In genomic region chr11:12032831-12033230, GRCm38 (mm10) we compare ENCODE assay signal across 10 mouse cellular contexts. TPM values are rescaled to one million over a fixed set of nuclear protein-coding genes. Genes with fewer than 3 reads are reported as not detected.
DNase-seq lines count a peak whose midpoint lies in the region; ATAC-seq lines count a peak whose summit lies in the region.
"Had no signal": no experiment of that assay in that cellular context is flagged by ENCODE, and none has a peak within 500 bp of the region (broad histone marks: within the 10 kb centered on the region; RNA-seq: fewer than 3 reads in every experiment).

No protein-coding gene starts in this region.

- peaks cover 4% of the 10 kb centered on the region for H3K9me3 ChIP-seq in forebrain, embryonic 11.5 days (ENCODE audit: control insufficient read depth, low read length)
- no peaks in the 10 kb centered on the region for H3K9me3 ChIP-seq in forebrain, embryonic 15.5 days
- H3K9me3 ChIP-seq in heart, embryonic 13.5 days: no peaks in the 10 kb centered on the region
- H3K9me3 ChIP-seq in limb, embryonic 15.5 days: 0 out of 2 replicates have a peak, but pooled peaks cover 10% of the 10 kb centered on the region

- 36% methylated on average over 5 of the region's 5 CpGs for whole genome bisulfite sequencing in forebrain, embryonic 11.5 days
- 27% methylated on average over 5 of the region's 5 CpGs for WGBS in forebrain, embryonic 15.5 days
- 12% methylated on average over 5 of the region's 5 CpGs for WGBS in heart, embryonic 13.5 days
- 23% methylated on average over 5 of the region's 5 CpGs for WGBS in limb, embryonic 15.5 days

- no peak overlapping the region for H3K4me3 ChIP-seq in forebrain, embryonic 11.5 days (ENCODE audit: low read depth, low read length)
- H3K4me3 ChIP-seq in forebrain, embryonic 15.5 days: no peak overlapping the region
- H3K4me3 ChIP-seq in heart, embryonic 13.5 days: peak overlapping the region; percentile 78
- peak overlapping the region; percentile 19 for H3K4me3 ChIP-seq in limb, embryonic 15.5 days

- H3K9ac ChIP-seq in forebrain, embryonic 11.5 days (ENCODE audit: low read length): 0 out of 2 replicates have a peak overlapping the region, but pooled peaks have one; percentile 17
- H3K9ac ChIP-seq in forebrain, embryonic 15.5 days (replicated peaks): no peak overlapping the region
- H3K9ac ChIP-seq in heart, embryonic 13.5 days: peak overlapping the region; percentile 98
- H3K9ac ChIP-seq in limb, embryonic 15.5 days: no peak overlapping the region

- H3K27ac ChIP-seq in forebrain, embryonic 11.5 days (ENCODE audit: low read depth, low read length): no peak overlapping the region
- no peak overlapping the region for H3K27ac ChIP-seq in forebrain, embryonic 15.5 days (replicated peaks)
- H3K27ac ChIP-seq in heart, embryonic 13.5 days (replicated peaks): peak overlapping the region; percentile 95
- H3K27ac ChIP-seq in limb, embryonic 15.5 days: peak overlapping the region; percentile 6; the same call in 1 of the 2 replicates
- H3K27ac ChIP-seq: macrophage had no signal

- DNase-seq in forebrain, embryonic 11.5 days (ENCODE audit: low spot score): no peak
- DNase-seq in Muller cell, postnatal 12 days (ENCODE audit: inconsistent ontology term): peak; percentile 30
- no peak for DNase-seq in layer of hippocampus, adult 11-12 months (ENCODE audit: low spot score)
- DNase-seq in frontal cortex, postnatal 14 days (ENCODE audit: low spot score in 2 of 2): no peak
- DNase-seq: adrenal gland, adult 8-10 months had no signal

- H3K4me2 ChIP-seq in forebrain, embryonic 11.5 days (ENCODE audit: low read depth, low read length, severe bottlenecking): peak overlapping the region; percentile 39
- H3K4me2 ChIP-seq in forebrain, embryonic 15.5 days (replicated peaks): no peak overlapping the region; the same call in 1 of the 2 replicates
- H3K4me2 ChIP-seq in heart, embryonic 13.5 days: peak overlapping the region; percentile 71
- peak overlapping the region; percentile 32 for H3K4me2 ChIP-seq in limb, embryonic 15.5 days

- H3K36me3 ChIP-seq in forebrain, embryonic 11.5 days (ENCODE audit: control insufficient read depth, insufficient read depth, low read length): no peaks in the 10 kb centered on the region
- no peaks in the 10 kb centered on the region for H3K36me3 ChIP-seq in forebrain, embryonic 15.5 days
- peaks cover 29% of the 10 kb centered on the region for H3K36me3 ChIP-seq in heart, embryonic 13.5 days
- H3K36me3 ChIP-seq in limb, embryonic 15.5 days: peaks cover 21% of the 10 kb centered on the region

- no peaks in the 10 kb centered on the region; the same call in 1 of the 2 replicates for H3K4me1 ChIP-seq in forebrain, embryonic 11.5 days (replicated peaks; ENCODE audit: control insufficient read depth, insufficient read depth, low read length)
- H3K4me1 ChIP-seq in forebrain, embryonic 15.5 days: peaks cover 16% of the 10 kb centered on the region; the same call in 1 of the 2 replicates
- peaks cover 14% of the 10 kb centered on the region for H3K4me1 ChIP-seq in heart, embryonic 13.5 days
- H3K4me1 ChIP-seq in limb, embryonic 15.5 days: peaks cover 11% of the 10 kb centered on the region

- peaks cover 86% of the 10 kb centered on the region for H3K27me3 ChIP-seq in forebrain, embryonic 11.5 days (ENCODE audit: control insufficient read depth, insufficient read depth, low read length)
- peaks cover 89% of the 10 kb centered on the region for H3K27me3 ChIP-seq in forebrain, embryonic 15.5 days
- H3K27me3 ChIP-seq in heart, embryonic 13.5 days (replicated peaks): peaks cover 95% of the 10 kb centered on the region
- peaks cover 82% of the 10 kb centered on the region for H3K27me3 ChIP-seq in limb, embryonic 15.5 days

- ATAC-seq in forebrain, embryonic 11.5 days (replicated peaks; ENCODE audit: low FRiP score): no peak
- ATAC-seq in forebrain, embryonic 15.5 days (replicated peaks): no peak
- ATAC-seq in heart, embryonic 13.5 days (ENCODE audit: extremely low read depth, insufficient number of reproducible peaks, low FRiP score, low TSS enrichment): no peak
- ATAC-seq in limb, embryonic 15.5 days (ENCODE audit: insufficient number of reproducible peaks, low FRiP score, low TSS enrichment, low read depth): no peak
- ATAC-seq in megakaryocyte progenitor cell, adult 5-6 weeks (replicated peaks; ENCODE audit: poor library complexity): no peak

RNA-seq across cellular contexts. Expression of gene Grb10, which starts 5.7 kb away (rescaled TPM):
- polyA plus RNA-seq in forebrain, embryonic 11.5 days (2014; fragmentation: Nextera tagmentation; extraction: Ambion mirVana): 158 and 176 TPM in 2 replicates
- 97.9 and 99.1 TPM in 2 replicates for polyA plus RNA-seq in forebrain, embryonic 15.5 days (2015; fragmentation: Nextera tagmentation; extraction: Ambion mirVana)
- 494 and 545 TPM in 2 replicates for polyA plus RNA-seq in heart, embryonic 13.5 days (2015; fragmentation: Nextera tagmentation; extraction: Ambion mirVana)
- 434 and 451 TPM in 2 replicates for polyA plus RNA-seq in limb, embryonic 15.5 days (2015; fragmentation: Nextera tagmentation; extraction: Ambion mirVana)
- 8.3 and 13.5 TPM in 2 replicates for total RNA-seq in megakaryocyte progenitor cell, adult 5-6 weeks (2015)
- total RNA-seq in megakaryocyte progenitor cell, adult 5-6 weeks (2017): 4.5 and 12.8 TPM in 2 replicates
- polyA plus RNA-seq: macrophage had no signal

Comparison
In these comparisons a context has a peak if more than half of its experiments do, and no peak if none do; other contexts are left out.
1. H3K9ac ChIP-seq: peak in forebrain, embryonic 11.5 days (single experiment) and heart, embryonic 13.5 days (single experiment); none in forebrain, embryonic 15.5 days (single experiment) and limb, embryonic 15.5 days (single experiment).
2. H3K27ac ChIP-seq: peak in heart, embryonic 13.5 days (single experiment) and limb, embryonic 15.5 days (single experiment); none in forebrain, embryonic 11.5 days (single experiment) and forebrain, embryonic 15.5 days (single experiment).
3. H3K4me3 ChIP-seq: peak in heart, embryonic 13.5 days (single experiment) and limb, embryonic 15.5 days (single experiment); none in forebrain, embryonic 11.5 days (single experiment) and forebrain, embryonic 15.5 days (single experiment).